Mouse (Mus musculus): Measurements from ENCODE around the gene Lrrc25.

- TF ChIP-seq CTCF (IDR thresholded peaks at IDR 0.05; ENCODE audit: control insufficient read depth, insufficient read depth, insufficient replicate concordance, low read depth, low read length), result no peak
- no peak for TF ChIP-seq POLR2A (IDR thresholded peaks at IDR 0.05; ENCODE audit: control insufficient read depth, low read depth, low read length)
These were observed 7.1 kb upstream of the Lrrc25 start, which contains the start of gene Ssbp4 for GRCm38 (mm10) chr8:70608749-70609367.

Data from testis, adult 2 months (tissue).